Mouse (Mus musculus) megakaryocyte, embryonic 14.5 days (primary cell): ENCODE measurements around the gene Ccdc120.

Experiments
- FLI1 ChIP-seq: IDR thresholded peaks from 2 replicates; pipeline ENCODE4 v1.6.1; 2012; ENCODE audit warnings: low read length, inconsistent platforms, mixed read lengths
- GATA1 ChIP-seq: IDR thresholded peaks from 3 replicates; pipeline ENCODE4 v1.6.1; 2012; ENCODE audit warnings: mixed read lengths, low read length, inconsistent platforms, borderline replicate concordance

DNA sequence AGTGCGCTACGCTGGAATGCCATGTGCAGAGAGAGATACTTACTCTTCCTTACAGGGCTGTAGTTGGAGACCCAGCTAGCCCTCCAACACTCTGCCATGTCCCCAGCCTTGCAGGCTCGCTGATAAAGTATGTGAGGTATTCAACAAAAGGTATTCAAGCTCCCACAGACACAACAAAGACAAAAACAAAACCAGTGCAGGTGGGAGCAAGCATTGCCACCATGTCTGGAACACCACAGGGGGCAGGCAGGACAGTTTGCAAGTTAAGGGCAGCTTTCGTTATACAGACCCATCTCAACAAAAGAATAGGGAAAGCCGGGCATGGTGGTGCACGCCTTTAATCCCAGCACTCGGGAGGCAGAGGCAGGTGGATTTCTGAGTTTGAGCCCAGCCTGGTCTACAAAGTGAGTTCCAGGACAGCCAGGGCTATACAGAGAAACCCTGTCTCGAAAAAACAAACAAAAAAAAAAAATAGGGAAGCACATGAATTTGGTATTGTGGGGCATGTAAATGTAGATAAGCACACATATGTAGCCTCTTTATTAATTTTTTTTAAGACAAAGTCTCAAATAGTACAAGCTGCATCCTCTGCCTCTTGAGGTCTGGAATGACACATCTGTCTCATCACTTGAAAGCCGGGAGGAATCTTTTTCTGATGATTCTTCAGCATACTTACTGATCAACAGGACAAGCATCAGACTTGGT is 24.9 kb upstream of the Ccdc120 start:
- TF ChIP-seq GATA1 (no peak), FLI1 (no peak)
